Mouse (Mus musculus): Measurements from ENCODE around the gene Htra3. TPM values are rescaled to one million over a fixed set of nuclear protein-coding genes. Genes with fewer than 3 reads are reported as not detected.
A peak's percentile ranks its signal among the peaks of the same experiment; 100 is the strongest.

The Htra3 gene
- polyA plus RNA-seq, 1 experiment: 7.1 TPM

GRCm38 (mm10) chr5:35710931-35711330, 31.3 kb upstream of the Htra3 start:
- no peak for TF ChIP-seq CTCF (IDR thresholded peaks at IDR 0.05; ENCODE audit: borderline replicate concordance, insufficient read depth, low read depth, low read length)
- TF ChIP-seq POLR2A (IDR thresholded peaks at IDR 0.05; ENCODE audit: borderline replicate concordance, insufficient read depth, low read length): no peak
- Histone ChIP-seq H3K27me3 (ENCODE audit: control insufficient read depth, insufficient read depth, low read length) (no peaks in the 10 kb centered on the region), H3K27ac (ENCODE audit: insufficient read depth, low read length) (no peak overlapping the region), H3K4me1 (ENCODE audit: control insufficient read depth, insufficient read depth, low read length) (no peaks in the 10 kb centered on the region), H3K4me3 (replicated peaks; ENCODE audit: insufficient read depth, low read depth, low read length) (no peak overlapping the region)
- WGBS: 42% methylated on average over 3 of the region's 3 CpGs
- no peak for DNase-seq

- TF ChIP-seq CTCF (IDR thresholded peaks at IDR 0.05; ENCODE audit: borderline replicate concordance, insufficient read depth, low read depth, low read length): no peak
- no peak for TF ChIP-seq POLR2A (IDR thresholded peaks at IDR 0.05; ENCODE audit: borderline replicate concordance, insufficient read depth, low read length)
- DNase-seq: no peak
- 43% methylated on average over 3 of the region's 3 CpGs for WGBS
- no peaks in the 10 kb centered on the region for H3K4me1 ChIP-seq (ENCODE audit: control insufficient read depth, insufficient read depth, low read length)
- no peak overlapping the region for H3K4me3 ChIP-seq (replicated peaks; ENCODE audit: insufficient read depth, low read depth, low read length)
- no peak overlapping the region for H3K27ac ChIP-seq (ENCODE audit: insufficient read depth, low read length)
- H3K27me3 ChIP-seq (ENCODE audit: control insufficient read depth, insufficient read depth, low read length): no peaks in the 10 kb centered on the region
These were observed 30.9 kb upstream of the Htra3 start for GRCm38 (mm10) chr5:35710481-35710880.

GRCm38 (mm10) chr5:35705411-35705810, 25.8 kb upstream of the Htra3 start:
- 92% methylated on average over 3 of the region's 3 CpGs for WGBS
- TF ChIP-seq CTCF (IDR thresholded peaks at IDR 0.05; ENCODE audit: borderline replicate concordance, insufficient read depth, low read depth, low read length): no peak
- no peak for TF ChIP-seq POLR2A (IDR thresholded peaks at IDR 0.05; ENCODE audit: borderline replicate concordance, insufficient read depth, low read length)
- Histone ChIP-seq H3K27ac (ENCODE audit: insufficient read depth, low read length) (no peak overlapping the region), H3K27me3 (ENCODE audit: control insufficient read depth, insufficient read depth, low read length) (no peaks in the 10 kb centered on the region), H3K4me1 (ENCODE audit: control insufficient read depth, insufficient read depth, low read length) (no peaks in the 10 kb centered on the region), H3K4me3 (replicated peaks; ENCODE audit: insufficient read depth, low read depth, low read length) (no peak overlapping the region)
- DNase-seq: no peak

GRCm38 (mm10) chr5:35703814-35704213, 24.2 kb upstream of the Htra3 start:
- TF ChIP-seq CTCF (IDR thresholded peaks at IDR 0.05; ENCODE audit: borderline replicate concordance, insufficient read depth, low read depth, low read length) (no peak), POLR2A (IDR thresholded peaks at IDR 0.05; ENCODE audit: borderline replicate concordance, insufficient read depth, low read length) (no peak)
- Histone ChIP-seq H3K27me3 (ENCODE audit: control insufficient read depth, insufficient read depth, low read length) (no peaks in the 10 kb centered on the region), H3K4me3 (replicated peaks; ENCODE audit: insufficient read depth, low read depth, low read length) (no peak overlapping the region), H3K4me1 (ENCODE audit: control insufficient read depth, insufficient read depth, low read length) (no peaks in the 10 kb centered on the region), H3K27ac (ENCODE audit: insufficient read depth, low read length) (no peak overlapping the region)
- no peak for DNase-seq
- 91% methylated on average over 4 of the region's 4 CpGs for WGBS

- 51% methylated on average over 8 of the region's 8 CpGs for WGBS
- H3K27me3 ChIP-seq (ENCODE audit: control insufficient read depth, insufficient read depth, low read length): no peaks in the 10 kb centered on the region
- H3K4me1 ChIP-seq (ENCODE audit: control insufficient read depth, insufficient read depth, low read length): no peaks in the 10 kb centered on the region
- no peak for DNase-seq
- H3K4me3 ChIP-seq (replicated peaks; ENCODE audit: insufficient read depth, low read depth, low read length): no peak overlapping the region
- H3K27ac ChIP-seq (ENCODE audit: insufficient read depth, low read length): no peak overlapping the region
- TF ChIP-seq CTCF (IDR thresholded peaks at IDR 0.05; ENCODE audit: borderline replicate concordance, insufficient read depth, low read depth, low read length) (no peak), POLR2A (IDR thresholded peaks at IDR 0.05; ENCODE audit: borderline replicate concordance, insufficient read depth, low read length) (no peak)
These were observed 23.6 kb upstream of the Htra3 start for GRCm38 (mm10) chr5:35703183-35703582.

GRCm38 (mm10) chr5:35702582-35703140, 23.1 kb upstream of the Htra3 start:
- no peak overlapping the region for H3K4me3 ChIP-seq (replicated peaks; ENCODE audit: insufficient read depth, low read depth, low read length)
- H3K27me3 ChIP-seq (ENCODE audit: control insufficient read depth, insufficient read depth, low read length): no peaks in the 10 kb centered on the region
- H3K4me1 ChIP-seq (ENCODE audit: control insufficient read depth, insufficient read depth, low read length): no peaks in the 10 kb centered on the region
- DNase-seq: no peak
- WGBS: 40% methylated on average over 4 of the region's 4 CpGs
- TF ChIP-seq POLR2A (IDR thresholded peaks at IDR 0.05; ENCODE audit: borderline replicate concordance, insufficient read depth, low read length) (no peak), CTCF (IDR thresholded peaks at IDR 0.05; ENCODE audit: borderline replicate concordance, insufficient read depth, low read depth, low read length) (no peak)
- no peak overlapping the region for H3K27ac ChIP-seq (ENCODE audit: insufficient read depth, low read length)

- Histone ChIP-seq H3K4me1 (ENCODE audit: control insufficient read depth, insufficient read depth, low read length) (no peaks in the 10 kb centered on the region), H3K27ac (ENCODE audit: insufficient read depth, low read length) (no peak overlapping the region), H3K4me3 (replicated peaks; ENCODE audit: insufficient read depth, low read depth, low read length) (no peak overlapping the region), H3K27me3 (ENCODE audit: control insufficient read depth, insufficient read depth, low read length) (no peaks in the 10 kb centered on the region)
- no peak for TF ChIP-seq POLR2A (IDR thresholded peaks at IDR 0.05; ENCODE audit: borderline replicate concordance, insufficient read depth, low read length)
- peak; percentile 86 for TF ChIP-seq CTCF (IDR thresholded peaks at IDR 0.05; ENCODE audit: borderline replicate concordance, insufficient read depth, low read depth, low read length)
- peak; percentile 43 to 66 for DNase-seq
- 50% methylated on average over 6 of the region's 6 CpGs for WGBS
These were observed 21.5 kb upstream of the Htra3 start for GRCm38 (mm10) chr5:35701042-35701441.

- no peaks in the 10 kb centered on the region for H3K4me1 ChIP-seq (ENCODE audit: control insufficient read depth, insufficient read depth, low read length)
- 47% methylated on average over 5 of the region's 5 CpGs for WGBS
- TF ChIP-seq CTCF (IDR thresholded peaks at IDR 0.05; ENCODE audit: borderline replicate concordance, insufficient read depth, low read depth, low read length) (peak; percentile 29; the same call in 1 of the 2 replicates), POLR2A (IDR thresholded peaks at IDR 0.05; ENCODE audit: borderline replicate concordance, insufficient read depth, low read length) (no peak)
- H3K27ac ChIP-seq (ENCODE audit: insufficient read depth, low read length): no peak overlapping the region
- no peak overlapping the region for H3K4me3 ChIP-seq (replicated peaks; ENCODE audit: insufficient read depth, low read depth, low read length)
- no peak for DNase-seq
- no peaks in the 10 kb centered on the region for H3K27me3 ChIP-seq (ENCODE audit: control insufficient read depth, insufficient read depth, low read length)
These were observed 16.2 kb upstream of the Htra3 start for GRCm38 (mm10) chr5:35695815-35696214.
